Mouse (Mus musculus) lung, adult 2 months (tissue): ENCODE data around the gene Ercc8.

ENCODE experiments used
- CTCF ChIP-seq: fragments of 200-500 bp; IDR thresholded peaks from 2 replicates; pipeline ENCODE4 v1.5.1; 2011; ENCODE audit warnings: mild to moderate bottlenecking, low read length, control low read depth; ENCODE audit not compliant: insufficient read depth
- POLR2A ChIP-seq: fragments of 200-500 bp; IDR thresholded peaks from 2 replicates; pipeline ENCODE4 v1.6.1; 2011; ENCODE audit warnings: low read depth, mild to moderate bottlenecking, control low read depth, low read length, borderline replicate concordance; ENCODE audit errors: extremely low read depth

DNA sequence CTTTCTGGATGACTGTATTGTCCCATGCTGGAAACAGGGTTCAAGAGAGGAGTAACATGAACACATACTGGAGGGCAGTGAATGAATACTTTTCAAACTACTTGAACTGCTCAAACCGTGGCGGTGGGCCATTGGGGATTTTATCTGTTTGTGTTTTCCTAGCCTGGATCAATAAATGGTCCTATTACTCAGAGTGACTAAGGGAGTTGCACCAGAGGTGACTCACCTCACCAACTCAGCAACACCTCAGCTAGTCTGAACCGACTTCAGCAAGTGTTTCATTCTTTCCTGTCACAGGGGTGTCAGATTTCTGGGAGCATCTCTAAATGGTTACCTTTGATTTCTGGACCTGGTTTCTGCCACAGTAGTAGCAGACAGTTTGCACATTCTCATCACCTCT is 70.7 kb downstream of the Ercc8 start:
- TF ChIP-seq CTCF (no peak), POLR2A (no peak)
